Mouse (Mus musculus): ENCODE results near the gene Fmo1.

Gene Fmo1

DNA sequence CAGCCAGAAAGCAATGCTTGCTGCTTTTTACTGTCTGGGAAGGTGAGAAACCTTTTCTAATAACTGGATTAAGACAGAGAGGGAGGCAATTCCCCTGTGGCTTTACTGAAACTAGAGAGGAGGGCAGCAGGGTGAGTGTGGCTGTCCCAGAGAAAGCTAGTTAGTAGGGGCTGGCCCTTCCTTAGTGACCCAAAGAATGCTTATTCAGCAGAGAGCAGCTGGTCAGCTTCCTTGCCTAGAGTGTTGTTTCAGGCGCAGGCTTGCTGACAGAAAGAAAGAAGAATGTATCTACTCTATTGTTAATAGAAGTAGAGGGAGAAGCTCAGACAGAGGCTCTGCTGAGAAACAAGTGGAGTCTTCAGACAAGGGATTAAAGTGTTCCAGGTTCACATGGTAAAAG is 4.1 kb downstream of the Fmo1 start:
- DNase-seq: no peak

DNA sequence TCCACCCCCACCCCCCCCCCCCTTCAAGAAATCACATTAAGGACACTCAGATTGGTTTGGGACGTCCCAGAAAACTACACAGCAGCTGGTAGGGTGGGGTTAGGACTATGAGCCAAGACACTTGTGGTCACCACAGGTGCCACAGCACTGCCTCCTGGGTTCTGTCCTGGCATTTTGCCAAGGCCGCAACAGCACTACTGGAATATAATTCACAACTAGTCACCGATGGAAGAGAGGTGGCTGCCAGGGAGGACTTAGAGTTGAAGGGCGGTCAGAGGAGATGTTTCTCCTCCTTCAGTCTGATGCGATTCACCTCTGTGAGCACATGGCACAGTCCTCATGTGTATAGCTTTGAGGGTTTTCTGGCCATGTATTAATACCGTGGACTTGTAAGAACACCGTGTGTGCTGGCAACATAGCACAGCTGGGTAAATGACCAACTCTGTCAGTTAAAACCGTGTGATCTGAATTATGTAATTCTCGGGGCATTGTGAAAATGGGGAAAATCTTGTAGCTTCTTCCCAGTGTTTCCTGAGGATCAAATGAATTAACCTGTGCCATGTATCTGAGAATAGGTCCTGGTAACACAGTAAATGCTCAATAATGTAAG is 6.3 kb downstream of the Fmo1 start:
- DNase-seq: no peak

DNA sequence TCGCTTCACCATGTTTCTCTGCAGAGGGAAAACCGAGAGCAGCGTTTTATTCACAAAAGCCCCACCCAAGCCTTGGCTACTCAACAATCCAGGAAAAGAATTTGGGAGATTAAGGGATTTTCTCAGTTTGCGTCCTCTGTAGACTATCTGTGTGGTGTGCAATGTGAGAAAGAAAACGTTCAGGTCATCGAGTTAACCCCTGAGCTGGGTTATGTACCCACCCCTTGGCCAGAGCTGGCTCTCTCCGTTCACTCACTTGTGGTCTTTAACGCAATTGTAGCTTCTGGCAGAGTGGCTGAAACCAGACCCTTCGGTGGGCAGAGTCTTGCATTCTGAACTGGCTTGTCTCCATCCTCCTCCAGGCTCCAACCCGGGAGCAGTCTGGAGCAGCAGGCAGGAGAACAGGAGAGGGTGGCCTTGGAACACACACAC is 6.8 kb downstream of the Fmo1 start:
- no peak for DNase-seq

DNA sequence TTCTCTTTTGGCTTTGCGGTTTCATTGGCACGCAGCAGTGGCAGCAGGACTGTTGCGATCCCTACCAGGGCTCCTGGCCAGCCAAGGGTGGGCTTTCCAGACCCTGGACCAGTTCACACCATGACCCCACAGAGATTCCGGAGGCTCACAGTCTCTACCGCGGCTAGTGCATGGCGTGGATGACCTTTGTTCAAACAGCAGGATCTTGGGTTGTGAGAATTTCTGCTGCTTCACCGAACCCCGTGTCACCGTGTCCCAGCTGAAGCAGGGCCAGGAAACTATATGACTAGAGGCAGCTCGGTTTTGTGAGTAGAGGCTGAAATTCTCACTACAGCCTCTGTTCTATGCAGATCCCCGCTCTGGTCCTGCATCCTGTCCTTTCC is 7.7 kb downstream of the Fmo1 start:
- DNase-seq: no peak

DNA sequence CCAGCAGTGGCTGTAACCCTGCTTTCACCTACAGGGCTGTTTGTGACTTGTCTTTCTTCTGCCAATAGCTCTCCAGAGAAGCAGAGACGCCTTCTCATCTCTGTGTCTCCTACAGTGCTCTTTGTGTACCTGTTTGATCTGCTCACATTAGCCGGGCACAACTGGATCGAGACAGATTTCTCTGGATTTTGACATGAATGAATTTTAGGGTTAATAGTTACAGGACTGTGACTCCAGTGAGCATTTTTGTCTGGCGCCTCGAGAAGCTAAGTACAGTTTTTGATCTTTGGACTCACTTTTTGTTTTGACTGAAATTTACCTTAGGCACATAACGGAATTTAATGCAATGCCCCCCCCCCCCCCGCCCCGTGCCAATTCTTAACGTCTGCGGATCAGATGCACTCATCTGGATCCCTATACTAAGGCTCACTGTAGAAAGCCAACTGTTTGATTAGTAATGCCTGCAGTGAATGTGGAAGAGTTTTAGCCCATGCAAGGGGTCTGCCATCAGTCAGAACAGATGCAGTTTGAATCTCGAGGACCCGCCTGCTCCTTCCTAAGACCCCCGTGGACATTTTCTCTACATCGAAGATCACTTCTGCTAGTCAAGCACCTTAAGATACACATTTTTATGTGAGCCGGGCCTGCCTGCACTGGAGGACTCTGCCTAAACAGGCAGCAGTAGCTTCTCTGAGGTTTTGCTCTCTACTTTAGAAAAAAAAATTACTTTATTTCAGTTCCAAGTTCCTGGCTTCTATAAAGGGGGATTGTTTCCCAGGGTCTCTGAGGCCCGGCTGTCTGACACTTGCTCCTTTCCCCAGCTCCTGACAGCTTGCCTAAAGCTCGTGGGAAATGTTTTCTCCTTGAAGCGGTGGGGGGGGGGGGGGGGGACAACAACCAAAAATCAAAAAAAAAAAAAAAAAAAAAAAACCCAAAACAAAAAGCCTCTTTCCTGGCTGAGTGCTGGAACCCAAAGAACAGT is 8.4 kb downstream of the Fmo1 start:
- DNase-seq: no peak

DNA sequence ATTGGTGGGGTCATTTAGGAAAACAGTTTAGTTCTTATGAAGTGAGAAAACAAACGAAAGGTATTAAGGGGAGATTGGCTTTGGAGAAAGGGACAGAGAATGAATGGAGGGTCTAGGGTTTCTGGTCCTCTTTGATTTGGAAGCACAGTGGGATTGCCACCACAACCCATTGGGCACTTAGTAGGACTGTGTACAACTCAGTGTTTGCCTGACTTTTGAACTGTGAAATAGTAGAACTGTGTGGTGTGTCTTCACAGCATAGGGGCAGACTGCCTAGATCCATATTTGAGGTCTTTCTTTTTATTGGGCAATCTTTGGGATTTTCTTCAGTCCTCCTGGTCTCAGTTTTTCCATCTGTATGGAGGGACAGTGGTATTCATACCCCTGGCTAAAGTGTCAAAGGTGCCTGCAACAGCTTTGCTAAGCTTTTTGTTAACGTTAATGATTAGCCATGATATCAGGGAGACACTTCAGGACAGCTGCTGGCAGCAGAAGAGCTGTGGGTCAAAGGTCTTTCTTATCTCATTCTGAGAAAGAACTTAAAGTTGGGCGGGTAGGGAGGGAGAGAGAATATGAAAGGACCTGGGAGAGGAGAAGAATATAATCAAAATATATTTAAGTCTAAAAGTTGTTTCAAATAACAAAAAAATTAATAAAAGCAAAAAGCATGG is 12.5 kb downstream of the Fmo1 start:
- DNase-seq: no peak

DNA sequence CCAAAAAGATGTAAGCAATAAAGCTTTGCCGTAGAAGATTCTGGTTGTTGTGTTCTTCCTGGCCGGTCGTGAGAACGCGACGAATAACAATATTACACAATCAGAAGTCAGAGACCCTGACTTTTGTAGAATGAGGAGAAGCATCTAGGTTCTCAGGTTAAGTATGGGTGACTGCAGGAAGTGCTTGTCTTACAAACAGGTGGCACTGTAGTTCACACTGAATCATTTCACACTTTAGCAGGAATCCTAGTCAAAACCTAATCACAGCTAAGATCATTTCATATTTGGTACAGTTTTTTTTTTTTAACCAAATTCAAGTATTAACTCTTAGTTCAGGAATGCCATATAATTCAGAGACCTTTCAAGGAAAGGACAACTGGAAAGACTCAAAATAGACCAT is 18.9 kb downstream of the Fmo1 start:
- DNase-seq: no peak

DNA sequence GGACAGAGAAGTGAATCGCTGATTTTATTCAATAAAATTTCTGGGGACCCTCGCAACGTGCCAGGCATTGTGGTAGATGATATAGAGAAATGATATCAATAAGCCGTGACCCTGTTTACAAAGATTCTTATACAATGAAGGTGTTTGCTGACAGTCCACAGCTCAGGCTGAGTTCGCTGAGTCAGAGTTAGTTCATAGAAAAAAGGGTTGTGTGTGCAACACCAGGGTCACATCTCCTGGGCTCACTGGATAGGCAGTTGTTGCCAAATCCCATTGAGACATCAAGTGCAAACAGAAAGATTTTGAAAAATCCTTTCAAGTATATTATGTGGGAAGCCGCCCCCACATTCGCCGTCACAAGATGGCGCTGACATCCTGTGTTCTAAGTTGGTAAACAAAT is 26.2 kb downstream of the Fmo1 start:
- DNase-seq: no peak

DNA sequence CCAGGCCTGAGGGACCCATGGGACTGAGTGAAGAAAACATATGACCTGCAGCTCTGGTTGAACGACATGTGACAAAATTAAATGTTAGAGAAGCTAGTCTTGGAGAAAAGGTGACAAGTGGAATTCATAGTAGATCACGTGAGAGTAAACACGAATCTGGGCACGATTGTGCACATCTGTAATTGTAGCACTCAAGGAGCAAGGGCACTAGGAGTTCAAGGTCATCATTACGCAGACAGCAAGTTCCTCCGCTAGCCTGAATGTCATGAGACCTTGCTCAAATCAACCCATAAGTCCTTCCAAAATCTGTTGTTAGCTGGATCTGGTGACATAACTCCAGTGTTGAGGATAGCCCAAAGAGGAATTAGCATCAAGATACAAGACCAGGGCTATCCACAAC is 27.4 kb downstream of the Fmo1 start:
- DNase-seq: no peak

DNA sequence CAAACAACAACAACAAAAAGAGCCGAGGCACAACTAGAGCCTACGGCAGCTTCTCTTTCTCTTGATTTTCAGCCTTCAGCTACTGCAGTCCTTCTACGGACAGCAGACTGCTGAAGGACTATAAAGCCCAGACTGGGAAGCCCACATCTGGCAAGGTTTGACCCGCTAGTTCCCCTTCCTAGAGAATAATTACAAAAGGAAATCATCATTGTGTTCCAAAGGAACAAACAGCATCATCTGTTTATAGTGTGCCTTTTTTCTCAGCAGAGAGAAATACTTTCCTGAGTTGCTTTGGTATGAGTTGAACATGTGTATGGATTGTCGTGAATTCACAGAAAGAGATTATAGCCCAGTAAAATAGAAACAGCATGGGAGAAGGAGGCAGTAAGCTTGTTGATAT is 32.1 kb downstream of the Fmo1 start:
- no peak for DNase-seq

DNA sequence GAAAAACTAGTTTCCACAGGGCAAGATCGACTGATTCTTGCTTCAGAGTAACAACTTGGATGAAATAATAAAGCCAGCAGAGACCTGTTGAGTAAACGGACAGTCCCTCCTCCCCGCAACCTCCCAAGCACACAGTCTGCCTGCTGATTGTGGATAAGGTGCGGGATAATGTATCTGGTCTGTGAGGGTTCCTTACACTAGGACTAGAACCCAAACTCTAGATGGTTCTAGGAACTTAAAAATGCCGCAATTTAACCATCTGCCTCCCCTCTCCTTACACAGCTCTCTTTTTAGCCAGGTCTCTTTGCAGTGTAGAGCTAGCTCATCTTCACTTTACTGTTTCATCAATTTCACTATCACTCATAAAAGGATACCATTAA is 33.8 kb downstream of the Fmo1 start:
- DNase-seq: no peak

DNA sequence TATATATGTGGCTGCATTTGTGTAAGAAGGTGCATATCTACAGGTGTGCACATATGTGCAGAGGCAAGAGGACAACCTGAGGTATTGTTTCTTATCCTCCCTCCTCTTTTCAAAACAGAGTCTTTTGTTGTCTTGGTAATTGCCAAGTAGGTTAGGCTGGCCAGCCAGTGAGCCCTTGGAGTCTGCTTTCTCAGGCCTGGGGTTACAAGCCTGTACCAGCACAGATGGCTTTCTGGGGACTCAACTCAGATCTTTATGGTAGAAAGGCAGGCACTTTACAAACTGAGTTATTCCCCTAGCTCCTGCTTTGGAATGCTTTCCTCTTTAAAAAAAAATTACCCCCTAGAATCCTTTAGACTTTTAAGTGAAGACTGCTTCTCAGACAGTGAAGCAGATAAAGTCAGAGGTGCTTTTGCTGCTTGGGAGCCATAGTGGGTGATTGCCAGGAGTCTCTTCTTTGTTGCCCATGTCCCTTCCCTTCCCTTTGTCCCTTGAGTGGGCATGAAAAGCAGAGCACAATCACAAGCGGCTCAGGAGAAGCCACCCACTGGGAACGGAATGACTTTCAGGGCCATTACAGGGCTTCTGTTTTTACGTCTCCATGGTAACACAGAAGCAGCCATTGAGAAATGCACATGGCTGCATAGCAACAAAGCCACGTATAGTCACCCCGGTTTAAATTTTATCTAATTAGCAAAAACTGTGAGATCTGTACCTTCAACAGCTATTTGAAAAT is 34.4 kb downstream of the Fmo1 start:
- no peak for DNase-seq

DNA sequence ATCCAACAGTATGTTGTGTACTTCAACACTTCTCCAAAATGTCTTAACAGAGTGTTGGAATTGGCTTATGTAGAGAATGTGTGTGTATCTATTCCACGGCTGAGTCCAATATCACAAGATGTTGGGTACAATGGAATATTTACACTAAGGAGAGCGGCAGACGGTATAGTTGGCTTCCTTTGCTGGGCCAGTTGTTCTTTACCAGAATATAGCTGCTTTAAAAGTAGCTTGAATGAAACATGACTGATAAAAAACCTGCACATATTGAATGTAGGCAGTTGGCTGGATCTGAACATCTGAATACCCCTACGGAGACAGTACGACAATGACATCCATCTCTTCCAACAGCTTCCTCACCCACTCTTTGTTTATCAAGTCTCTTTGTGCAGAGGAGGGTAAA is 47.1 kb downstream of the Fmo1 start:
- DNase-seq: no peak

DNA sequence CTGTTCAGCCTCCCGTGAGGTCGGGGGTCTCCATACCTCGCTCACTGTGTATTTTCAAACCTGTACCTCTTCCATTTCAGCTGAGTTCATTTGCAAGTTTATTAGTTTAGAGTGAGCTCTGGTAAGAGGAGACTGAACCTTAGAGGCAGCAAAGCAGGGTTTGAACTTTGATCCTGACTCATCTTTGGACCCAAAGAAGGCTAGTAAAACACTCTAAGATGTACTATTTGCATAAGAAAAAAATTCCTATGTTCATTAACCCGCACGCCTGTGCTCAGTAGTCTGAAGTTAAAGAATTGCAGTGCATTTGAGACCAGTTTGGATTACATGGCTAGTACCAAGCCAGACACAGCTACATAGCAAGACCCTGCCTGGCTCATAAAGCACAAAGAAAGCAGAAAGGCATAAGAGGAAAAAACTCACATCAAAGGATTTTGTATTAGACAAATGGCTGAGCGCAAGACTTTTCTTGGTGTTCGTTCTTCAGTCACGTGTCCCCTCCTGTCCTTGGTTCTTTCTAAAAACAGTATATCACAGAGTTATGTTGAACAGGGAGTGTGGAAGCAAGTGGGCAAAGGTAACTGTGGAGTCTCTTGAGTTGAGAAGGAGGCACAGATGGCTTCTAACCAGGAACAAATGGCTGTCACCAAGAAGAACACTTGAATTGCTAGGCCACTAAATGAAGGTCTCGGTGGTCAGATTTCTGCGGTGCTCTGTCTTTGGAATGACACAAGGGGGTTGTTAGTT is 50.9 kb downstream of the Fmo1 start:
- DNase-seq: no peak

DNA sequence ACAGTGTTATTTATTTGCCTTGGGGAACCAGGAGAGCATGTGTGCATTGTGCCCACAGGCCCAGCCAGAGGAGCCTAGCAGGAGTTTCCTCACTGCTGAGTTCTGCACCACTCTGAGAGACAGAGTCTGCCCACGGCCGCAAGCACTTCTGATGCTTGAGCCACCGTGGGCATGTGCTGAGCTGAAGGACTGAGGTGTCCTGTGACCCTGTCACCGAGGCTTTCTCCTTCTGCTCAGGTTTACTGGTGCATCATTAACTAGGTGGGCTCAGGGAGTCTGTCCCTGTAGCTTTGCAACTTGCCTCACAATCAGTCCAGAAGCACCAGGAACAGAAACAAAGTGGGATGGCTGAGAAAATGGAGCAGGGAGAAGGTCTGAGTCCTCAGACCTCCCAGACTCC is 51.5 kb downstream of the Fmo1 start:
- no peak for DNase-seq

DNA sequence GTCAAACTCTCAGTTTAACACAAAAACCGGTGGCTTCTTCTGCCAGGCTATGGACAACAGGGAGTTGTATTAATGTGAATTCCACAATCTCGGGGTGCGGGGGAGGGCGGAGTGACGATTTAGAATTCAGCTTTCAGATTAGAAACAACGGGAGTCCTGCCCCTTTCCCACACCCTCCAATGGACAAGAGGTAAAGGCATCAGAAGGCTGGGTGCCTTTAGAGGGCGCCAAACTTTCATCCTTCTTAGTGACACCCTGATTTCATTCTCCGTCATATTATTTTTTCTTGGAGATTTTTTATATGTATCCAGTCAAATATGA is 52.6 kb downstream of the Fmo1 start, which contains the start of gene Fmo4:
Gene Fmo4 (minus strand): TSS at position 137 of the 321 bp plus-strand sequence.
- no peak for DNase-seq

DNA sequence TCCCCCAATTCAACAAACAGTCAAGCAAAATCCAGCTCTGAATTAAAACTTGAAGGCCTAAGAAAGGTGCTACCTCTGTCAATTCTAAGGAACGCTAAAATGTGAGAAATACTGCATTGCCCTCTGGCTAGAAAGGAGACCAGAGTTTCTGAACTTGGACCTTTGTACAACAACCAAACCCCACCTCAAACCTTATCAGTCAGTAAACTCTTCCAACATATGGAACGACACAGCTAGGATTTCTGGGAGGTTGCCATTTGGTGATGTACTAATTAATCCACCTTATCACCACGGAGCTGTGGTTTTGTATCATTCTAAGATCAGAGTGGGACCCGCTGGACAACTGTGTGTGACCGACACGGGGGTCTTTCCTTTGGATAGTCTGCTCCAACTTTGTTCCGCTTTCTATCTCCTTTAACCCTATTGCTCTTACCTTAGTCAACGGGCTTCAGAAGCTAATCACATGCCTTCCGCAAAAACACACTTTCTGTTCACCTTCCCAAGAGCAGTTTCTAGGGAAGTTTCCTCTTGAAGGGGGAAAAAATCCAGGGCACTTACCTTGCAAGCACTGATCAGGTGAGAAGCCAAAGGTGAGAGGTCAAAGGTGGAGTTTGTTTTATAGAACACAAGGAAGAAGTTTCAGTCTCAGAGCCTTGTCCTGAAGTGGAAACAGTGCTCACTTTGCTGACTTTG is 53.1 kb downstream of the Fmo1 start:
- no peak for DNase-seq

DNA sequence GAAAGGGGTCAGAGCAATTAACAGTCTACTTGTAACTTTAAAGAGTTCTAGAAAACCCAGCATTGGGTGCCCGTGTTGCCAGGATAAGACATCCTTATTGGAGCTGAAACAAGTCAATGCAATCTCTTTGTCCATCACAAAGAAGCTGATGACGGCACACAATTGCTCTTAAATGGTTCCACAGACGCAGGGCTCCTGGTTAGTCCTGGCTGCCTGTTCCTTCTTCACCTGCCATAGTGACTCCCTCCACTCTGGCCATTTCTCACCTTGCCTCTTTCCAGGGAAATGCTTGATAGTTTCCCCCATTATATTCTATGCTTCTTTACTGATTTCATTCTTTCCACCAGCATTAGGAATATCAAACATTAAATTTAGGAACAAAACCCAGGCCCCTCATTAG is 57.9 kb downstream of the Fmo1 start:
- no peak for DNase-seq

DNA sequence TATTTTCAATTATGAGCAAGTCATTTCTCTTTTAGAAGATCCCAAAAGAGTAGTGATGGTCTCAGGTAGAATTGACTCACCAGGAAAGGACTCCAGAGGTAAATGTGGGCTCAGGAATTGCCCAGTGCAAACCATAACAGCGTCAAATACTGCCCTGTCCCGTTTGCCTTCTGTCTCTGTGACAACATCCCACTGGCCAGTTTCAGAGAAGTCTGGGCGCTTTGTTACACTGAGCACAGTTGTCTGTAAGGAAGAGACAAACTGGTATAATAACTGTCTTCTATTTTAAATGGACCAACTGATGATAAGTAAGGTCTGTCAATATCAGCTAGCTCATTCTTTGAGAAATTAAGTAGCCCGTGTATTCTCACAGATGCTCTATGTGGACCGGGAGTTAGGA is 59.0 kb downstream of the Fmo1 start:
- no peak for DNase-seq

DNA sequence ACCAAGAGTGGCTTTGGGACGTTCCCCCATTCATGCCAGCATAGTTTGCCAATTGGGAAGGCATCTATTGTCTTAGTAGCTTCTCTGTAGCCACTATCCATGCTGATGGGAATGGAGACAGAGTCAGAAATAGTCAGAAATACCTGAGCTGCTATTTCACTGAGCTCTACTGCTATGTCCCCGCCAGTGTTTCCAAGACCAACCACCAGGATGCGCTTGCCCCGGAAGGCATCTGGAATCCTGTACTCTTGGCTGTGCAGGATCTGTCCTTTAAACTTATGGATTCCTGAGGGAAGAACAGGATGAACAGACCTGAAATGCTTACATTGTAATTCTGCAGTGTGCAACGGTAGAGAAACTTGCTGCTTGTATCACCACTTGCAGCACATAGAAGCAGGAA is 61.4 kb downstream of the Fmo1 start:
- DNase-seq: no peak

DNA sequence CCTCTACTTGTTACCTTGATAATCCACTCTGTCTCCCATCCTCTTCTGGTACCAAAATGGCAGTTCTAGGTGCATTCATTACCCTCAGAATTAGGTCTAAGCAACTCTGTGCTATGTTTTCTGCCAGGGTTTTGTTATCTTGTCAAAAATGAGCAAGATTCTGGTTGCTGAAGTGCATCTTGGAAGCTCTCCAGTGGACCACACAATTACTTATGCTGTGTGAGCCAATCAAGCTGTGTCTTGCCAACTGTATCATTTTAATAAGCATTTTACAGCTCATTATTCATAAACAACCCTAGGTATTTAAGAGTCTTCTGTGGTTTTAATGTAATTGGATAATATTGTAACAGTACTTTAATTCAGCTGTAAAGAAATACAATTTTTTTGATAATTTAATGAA is 70.0 kb downstream of the Fmo1 start:
- DNase-seq: no peak
